Mouse (Mus musculus): ENCODE measurements around the gene Pex5. TPM values are rescaled to one million over a fixed set of nuclear protein-coding genes. Genes with fewer than 3 reads are reported as not detected.
"Not testable (repeated sequence)": the region's sequence is repeated elsewhere in the genome, so short reads cannot be mapped to it uniquely, and the experiment has no call there.

Gene Pex5
- polyA plus RNA-seq, 1 experiment from 2014 or later: 63.8 TPM

DNA sequence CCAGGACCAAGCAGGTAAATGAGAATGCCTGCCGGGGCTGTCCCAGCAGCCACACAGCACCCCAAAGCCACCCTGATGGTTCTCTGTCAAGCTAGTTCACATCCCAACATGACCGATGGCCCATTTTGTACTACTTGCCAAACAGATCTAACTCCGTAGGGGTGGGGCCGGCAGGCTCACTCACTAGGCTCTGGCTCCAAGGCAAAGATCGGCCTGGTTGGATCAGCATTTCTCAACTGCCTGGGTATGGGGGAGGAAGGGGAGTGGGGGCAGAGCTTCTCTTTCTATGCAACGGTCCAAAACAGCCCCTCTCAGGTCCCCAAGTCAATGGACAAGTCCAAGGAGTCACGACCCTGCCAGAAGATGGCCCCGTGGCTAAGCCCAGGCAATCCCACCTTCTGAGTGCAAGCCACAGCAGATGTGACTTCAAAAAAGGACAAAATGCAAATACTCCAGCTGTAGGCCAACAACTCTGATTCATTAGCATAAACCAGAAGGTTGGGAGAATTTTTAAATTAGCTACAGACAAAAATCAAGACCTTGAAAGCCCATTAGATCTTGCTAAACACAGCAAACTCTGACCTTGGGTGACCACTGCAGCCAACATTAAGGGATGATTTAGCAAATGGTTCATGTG is 18.9 kb upstream of the Pex5 start:
- ATAC-seq (ENCODE audit: low FRiP score, low TSS enrichment): no peak
- Histone ChIP-seq H3K4me3 (replicated peaks; ENCODE audit: low read depth, low read length) (no peak overlapping the region), H3K4me1 (ENCODE audit: control insufficient read depth, insufficient read depth, low read length) (peaks cover 10% of the 10 kb centered on the region; the same call in 1 of the 2 replicates), H3K9ac (replicated peaks; ENCODE audit: low read length) (no peak overlapping the region), H3K27ac (replicated peaks; ENCODE audit: low read depth, low read length) (no peak overlapping the region), H3K9me3 (ENCODE audit: control insufficient read depth, low read length) (no peaks in the 10 kb centered on the region), H3K27me3 (ENCODE audit: control insufficient read depth, insufficient read depth, low read length) (no peaks in the 10 kb centered on the region), H3K36me3 (ENCODE audit: control insufficient read depth, insufficient read depth, low read length) (peaks cover 42% of the 10 kb centered on the region), H3K4me2 (ENCODE audit: low read length) (no peak overlapping the region)
- DNase-seq: no peak
- 89% methylated on average over 8 of the region's 8 CpGs for WGBS

DNA sequence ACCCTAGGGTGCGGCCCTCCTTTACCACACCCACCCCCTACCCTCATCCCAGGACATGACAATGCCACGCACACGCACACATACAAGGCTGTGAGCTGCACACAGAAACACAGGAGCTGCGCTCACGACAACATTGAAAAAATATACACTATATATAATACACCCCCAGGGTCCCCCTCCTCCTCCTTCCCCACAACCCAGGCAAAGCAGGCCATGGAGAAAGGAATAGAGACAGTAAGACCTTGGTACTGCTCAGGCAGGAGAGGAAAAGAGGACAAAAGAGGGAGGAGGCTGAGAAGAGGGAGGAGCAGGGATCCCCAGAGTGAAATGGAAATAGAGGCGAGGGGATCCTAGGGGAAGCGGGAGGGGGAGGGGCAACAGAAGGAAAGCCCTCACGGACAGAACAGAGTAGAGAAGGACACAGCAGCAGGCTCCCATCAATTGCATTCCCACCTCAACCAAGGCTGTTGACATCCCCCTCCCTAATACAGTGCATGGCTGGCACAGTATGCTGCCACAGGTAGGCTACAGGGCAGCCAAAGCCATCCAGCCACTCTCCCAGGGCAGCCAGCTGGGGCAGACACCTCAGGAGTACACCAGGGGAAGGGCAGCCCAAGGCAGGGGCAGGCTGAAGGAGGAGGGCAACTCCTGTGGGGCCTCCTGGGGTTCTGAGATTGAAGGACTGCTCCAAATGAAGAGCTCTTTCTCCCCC is 16.1 kb upstream of the Pex5 start:
- Histone ChIP-seq H3K4me3 (replicated peaks; ENCODE audit: low read depth, low read length) (no peak overlapping the region), H3K36me3 (ENCODE audit: control insufficient read depth, insufficient read depth, low read length) (peaks cover 16% of the 10 kb centered on the region), H3K27ac (replicated peaks; ENCODE audit: low read depth, low read length) (no peak overlapping the region), H3K9ac (replicated peaks; ENCODE audit: low read length) (no peak overlapping the region), H3K9me3 (ENCODE audit: control insufficient read depth, low read length) (no peaks in the 10 kb centered on the region), H3K4me1 (ENCODE audit: control insufficient read depth, insufficient read depth, low read length) (peaks cover 10% of the 10 kb centered on the region; the same call in 1 of the 2 replicates), H3K27me3 (ENCODE audit: control insufficient read depth, insufficient read depth, low read length) (no peaks in the 10 kb centered on the region), H3K4me2 (ENCODE audit: low read length) (no peak overlapping the region)
- ATAC-seq (ENCODE audit: low FRiP score, low TSS enrichment) (no peak; the same call in 1 of the 2 replicates), DNase-seq (no peak)
- WGBS: 35% methylated on average over 8 of the region's 8 CpGs

DNA sequence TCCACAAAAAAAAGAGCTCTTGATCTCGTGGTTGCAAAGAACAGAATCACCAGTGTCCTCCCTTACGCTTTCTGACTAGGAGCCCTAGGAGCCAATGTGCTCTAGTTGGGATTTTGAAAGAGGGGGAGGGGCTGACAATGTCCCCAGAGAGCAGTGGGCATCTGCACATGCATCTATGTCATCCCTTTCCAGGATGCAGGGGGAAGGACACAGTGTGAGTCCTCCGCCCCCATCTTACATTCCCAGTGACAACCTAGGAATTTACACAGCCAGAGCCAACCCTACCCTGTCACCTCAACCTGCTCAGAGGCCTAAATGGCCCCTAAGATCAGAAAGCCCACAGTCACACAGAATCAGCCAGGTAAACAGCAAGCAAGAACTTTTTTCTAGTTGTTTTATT is 15.5 kb upstream of the Pex5 start:
- Histone ChIP-seq H3K9me3 (ENCODE audit: control insufficient read depth, low read length) (no peaks in the 10 kb centered on the region), H3K36me3 (ENCODE audit: control insufficient read depth, insufficient read depth, low read length) (peaks cover 12% of the 10 kb centered on the region), H3K4me2 (ENCODE audit: low read length) (no peak overlapping the region), H3K4me1 (ENCODE audit: control insufficient read depth, insufficient read depth, low read length) (peaks cover 10% of the 10 kb centered on the region; the same call in 1 of the 2 replicates), H3K27ac (replicated peaks; ENCODE audit: low read depth, low read length) (no peak overlapping the region), H3K27me3 (ENCODE audit: control insufficient read depth, insufficient read depth, low read length) (no peaks in the 10 kb centered on the region), H3K4me3 (replicated peaks; ENCODE audit: low read depth, low read length) (no peak overlapping the region), H3K9ac (replicated peaks; ENCODE audit: low read length) (no peak overlapping the region)
- ATAC-seq (ENCODE audit: low FRiP score, low TSS enrichment): no peak
- WGBS: 66% methylated on average over 3 of the region's 3 CpGs
- no peak for DNase-seq

DNA sequence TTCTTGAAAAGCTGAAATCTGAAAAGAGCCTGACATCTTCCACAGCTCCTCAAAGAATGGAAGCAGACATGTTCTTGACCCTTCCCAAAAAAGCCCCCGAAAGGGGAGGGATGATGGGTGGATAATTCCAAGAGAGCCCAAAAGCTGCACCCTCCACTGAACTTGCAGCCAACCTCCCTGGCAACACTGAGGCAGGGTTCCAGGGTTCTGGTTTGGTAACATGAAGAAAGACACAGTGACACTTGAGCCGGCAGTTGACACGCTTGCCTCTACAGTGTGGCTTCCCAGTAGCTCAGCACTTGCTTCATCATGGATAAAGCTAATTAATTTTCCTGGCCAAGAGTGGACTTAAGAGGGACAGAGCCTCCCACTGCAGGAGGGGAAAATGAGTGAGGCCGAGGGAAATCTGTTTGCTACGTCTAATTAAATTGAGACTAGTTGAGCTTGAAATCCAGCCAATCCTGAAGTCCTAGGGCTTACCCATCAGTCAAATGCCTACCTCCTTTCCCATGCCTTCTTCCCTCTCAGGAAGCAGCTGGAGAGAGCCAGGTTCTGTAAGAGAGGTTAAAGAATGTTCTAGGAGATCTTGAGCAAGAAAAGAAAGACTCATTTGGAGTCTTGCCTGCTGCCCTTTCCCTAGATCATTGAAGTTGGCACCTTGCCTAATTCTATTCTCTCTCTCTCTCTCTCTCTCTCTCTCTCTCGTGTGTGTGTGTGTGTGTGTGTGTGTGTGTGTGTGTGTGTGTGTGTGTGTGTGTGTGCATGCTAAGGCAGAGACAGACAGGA is 13.1 kb upstream of the Pex5 start:
- Histone ChIP-seq H3K4me2 (ENCODE audit: low read length) (no peak overlapping the region), H3K4me1 (ENCODE audit: control insufficient read depth, insufficient read depth, low read length) (peaks cover 10% of the 10 kb centered on the region; the same call in 1 of the 2 replicates), H3K4me3 (replicated peaks; ENCODE audit: low read depth, low read length) (no peak overlapping the region), H3K27me3 (ENCODE audit: control insufficient read depth, insufficient read depth, low read length) (no peaks in the 10 kb centered on the region), H3K9me3 (ENCODE audit: control insufficient read depth, low read length) (no peaks in the 10 kb centered on the region), H3K36me3 (ENCODE audit: control insufficient read depth, insufficient read depth, low read length) (no peaks in the 10 kb centered on the region; the same call in none of the 2 replicates), H3K9ac (replicated peaks; ENCODE audit: low read length) (no peak overlapping the region), H3K27ac (replicated peaks; ENCODE audit: low read depth, low read length) (no peak overlapping the region)
- ATAC-seq (ENCODE audit: low FRiP score, low TSS enrichment) (no peak), DNase-seq (peak; percentile 31)
- 62% methylated on average over 5 of the region's 6 CpGs for WGBS

DNA sequence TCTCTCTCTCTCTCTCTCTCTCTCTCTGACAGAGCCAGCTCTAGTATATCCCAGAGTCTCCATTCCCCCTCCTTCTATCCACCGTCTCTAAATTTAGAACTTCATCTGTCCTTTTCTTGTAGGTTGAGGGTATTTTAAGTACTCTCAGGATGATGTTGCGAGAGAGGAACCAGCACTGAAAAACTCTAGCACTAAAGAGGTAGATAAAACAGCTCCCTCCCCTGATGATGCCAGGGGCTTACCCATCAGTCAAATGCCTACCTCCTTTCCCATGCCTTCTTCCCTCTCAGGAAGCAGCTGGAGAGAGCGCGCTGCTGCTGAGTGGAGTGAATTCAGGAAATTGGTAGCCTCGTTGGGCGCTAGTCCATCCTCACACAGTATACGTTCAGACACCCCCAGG is 12.4 kb upstream of the Pex5 start:
- Histone ChIP-seq H3K4me3 (replicated peaks; ENCODE audit: low read depth, low read length) (no peak overlapping the region), H3K9me3 (ENCODE audit: control insufficient read depth, low read length) (no peaks in the 10 kb centered on the region), H3K4me2 (ENCODE audit: low read length) (no peak overlapping the region), H3K9ac (replicated peaks; ENCODE audit: low read length) (no peak overlapping the region), H3K27ac (replicated peaks; ENCODE audit: low read depth, low read length) (no peak overlapping the region), H3K4me1 (ENCODE audit: control insufficient read depth, insufficient read depth, low read length) (peaks cover 10% of the 10 kb centered on the region; the same call in 1 of the 2 replicates), H3K27me3 (ENCODE audit: control insufficient read depth, insufficient read depth, low read length) (no peaks in the 10 kb centered on the region), H3K36me3 (ENCODE audit: control insufficient read depth, insufficient read depth, low read length) (no peaks in the 10 kb centered on the region; the same call in 1 of the 2 replicates)
- ATAC-seq (ENCODE audit: low FRiP score, low TSS enrichment) (no peak), DNase-seq (no peak)
- 87% methylated on average over 7 of the region's 7 CpGs for WGBS

DNA sequence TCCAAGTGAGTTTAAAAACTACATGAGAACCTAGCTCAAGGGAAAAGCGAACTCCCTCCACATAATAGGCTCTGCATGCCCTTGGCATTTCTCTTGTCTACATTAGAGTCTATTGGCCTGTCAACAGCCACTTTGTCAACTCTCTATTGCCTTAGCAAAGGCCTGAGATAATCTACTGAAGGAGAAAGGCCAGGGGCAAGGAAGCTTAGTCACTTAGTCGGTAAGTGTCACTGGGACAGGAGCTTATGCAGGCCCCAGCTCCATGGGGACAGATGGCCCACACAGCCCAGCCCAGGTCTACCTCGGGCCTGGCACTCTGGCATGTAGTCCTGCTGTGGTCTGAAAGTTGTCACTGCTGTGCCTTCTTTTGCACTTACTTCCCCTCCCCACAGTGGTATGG is 11.7 kb upstream of the Pex5 start:
- no peak overlapping the region for H3K9ac ChIP-seq (replicated peaks; ENCODE audit: low read length)
- no peak overlapping the region for H3K4me3 ChIP-seq (replicated peaks; ENCODE audit: low read depth, low read length)
- no peaks in the 10 kb centered on the region for H3K9me3 ChIP-seq (ENCODE audit: control insufficient read depth, low read length)
- peaks cover 10% of the 10 kb centered on the region; the same call in 1 of the 2 replicates for H3K4me1 ChIP-seq (ENCODE audit: control insufficient read depth, insufficient read depth, low read length)
- DNase-seq (no peak), ATAC-seq (ENCODE audit: low FRiP score, low TSS enrichment) (no peak)
- no peak overlapping the region for H3K4me2 ChIP-seq (ENCODE audit: low read length)
- H3K27me3 ChIP-seq (ENCODE audit: control insufficient read depth, insufficient read depth, low read length): no peaks in the 10 kb centered on the region
- no peaks in the 10 kb centered on the region; the same call in 1 of the 2 replicates for H3K36me3 ChIP-seq (ENCODE audit: control insufficient read depth, insufficient read depth, low read length)
- WGBS: 71% methylated on average over 3 of the region's 3 CpGs
- H3K27ac ChIP-seq (replicated peaks; ENCODE audit: low read depth, low read length): no peak overlapping the region

DNA sequence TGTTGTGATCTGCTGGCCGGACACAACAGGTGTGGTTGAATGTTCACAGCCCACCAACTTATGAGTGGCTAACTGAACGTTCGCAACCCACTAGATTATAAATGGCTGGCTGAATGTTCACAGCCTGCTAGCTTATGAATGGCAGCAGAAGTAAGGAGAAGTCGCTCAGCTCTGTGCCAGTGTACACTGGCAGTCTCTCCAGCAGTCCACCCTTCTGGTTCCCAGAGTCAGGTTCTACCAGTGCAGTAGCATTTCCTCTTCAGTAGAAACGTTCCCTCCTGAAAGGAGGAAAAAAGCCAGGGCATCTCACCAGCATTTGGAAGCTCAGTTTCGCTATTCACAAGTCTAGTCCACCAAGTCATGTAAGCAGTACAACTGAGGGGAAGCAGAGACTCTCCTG is 10.7 kb upstream of the Pex5 start:
- no peaks in the 10 kb centered on the region for H3K27me3 ChIP-seq (ENCODE audit: control insufficient read depth, insufficient read depth, low read length)
- H3K4me3 ChIP-seq (replicated peaks; ENCODE audit: low read depth, low read length): no peak overlapping the region
- WGBS: 81% methylated on average over 6 of the region's 6 CpGs
- H3K4me1 ChIP-seq (ENCODE audit: control insufficient read depth, insufficient read depth, low read length): peaks cover 2% of the 10 kb centered on the region; the same call in 1 of the 2 replicates
- no peak overlapping the region for H3K9ac ChIP-seq (replicated peaks; ENCODE audit: low read length)
- no peak overlapping the region for H3K27ac ChIP-seq (replicated peaks; ENCODE audit: low read depth, low read length)
- DNase-seq (no peak), ATAC-seq (ENCODE audit: low FRiP score, low TSS enrichment) (no peak)
- no peaks in the 10 kb centered on the region; the same call in 1 of the 2 replicates for H3K36me3 ChIP-seq (ENCODE audit: control insufficient read depth, insufficient read depth, low read length)
- H3K4me2 ChIP-seq (ENCODE audit: low read length): no peak overlapping the region
- no peaks in the 10 kb centered on the region for H3K9me3 ChIP-seq (ENCODE audit: control insufficient read depth, low read length)

DNA sequence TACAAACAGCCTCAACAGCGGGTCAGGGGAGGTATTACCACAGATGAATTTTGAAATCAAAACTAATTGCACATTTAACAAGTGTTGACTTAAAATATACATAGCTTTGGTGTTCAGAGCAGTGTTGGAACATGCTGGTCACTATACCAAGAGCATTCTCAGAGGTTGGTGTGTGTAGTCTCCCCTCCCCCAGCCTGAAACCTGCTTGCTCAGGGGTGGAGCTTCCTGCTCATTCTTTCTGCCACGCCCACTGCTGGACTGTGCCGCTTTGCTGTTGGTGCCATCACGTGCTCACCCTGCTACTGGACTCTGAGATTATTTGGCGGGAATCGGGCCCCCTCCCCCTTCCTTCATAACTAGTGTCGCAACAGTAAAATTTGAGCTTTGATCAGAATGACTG is 10.2 kb upstream of the Pex5 start:
- 67% methylated on average over 7 of the region's 7 CpGs for WGBS
- not testable (repeated sequence) for H3K27ac ChIP-seq (replicated peaks; ENCODE audit: low read depth, low read length); H3K4me3 ChIP-seq (replicated peaks; ENCODE audit: low read depth, low read length); H3K9ac ChIP-seq (replicated peaks; ENCODE audit: low read length); H3K9me3 ChIP-seq (ENCODE audit: control insufficient read depth, low read length); H3K36me3 ChIP-seq (ENCODE audit: control insufficient read depth, insufficient read depth, low read length); H3K4me1 ChIP-seq (ENCODE audit: control insufficient read depth, insufficient read depth, low read length); DNase-seq; H3K27me3 ChIP-seq (ENCODE audit: control insufficient read depth, insufficient read depth, low read length); H3K4me2 ChIP-seq (ENCODE audit: low read length); ATAC-seq (ENCODE audit: low FRiP score, low TSS enrichment)
